Mouse (Mus musculus): Measurements from ENCODE around the gene Sec11a.

The Sec11a gene

DNA sequence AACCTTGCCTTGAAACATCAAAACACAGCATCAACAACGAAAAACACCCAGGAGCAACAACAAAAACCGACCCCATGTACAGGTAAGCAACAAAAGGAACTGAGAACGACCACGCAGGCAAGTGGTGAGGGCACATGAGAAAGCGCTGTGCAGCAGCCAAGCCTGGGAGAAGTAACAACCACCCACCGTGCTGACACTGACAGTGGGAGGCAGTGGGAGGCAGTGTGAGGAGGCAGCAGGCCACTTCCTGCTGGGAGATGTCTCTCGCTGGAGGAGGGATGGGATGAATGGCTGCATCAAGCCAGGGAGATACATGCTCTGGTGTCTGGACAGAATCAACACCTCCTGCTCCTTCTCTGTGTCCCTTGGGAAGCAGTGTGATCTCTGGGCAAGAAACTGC is 50.4 kb downstream of the Sec11a start:
- no peak for DNase-seq (ENCODE audit: low spot score in 2 of 2)

DNA sequence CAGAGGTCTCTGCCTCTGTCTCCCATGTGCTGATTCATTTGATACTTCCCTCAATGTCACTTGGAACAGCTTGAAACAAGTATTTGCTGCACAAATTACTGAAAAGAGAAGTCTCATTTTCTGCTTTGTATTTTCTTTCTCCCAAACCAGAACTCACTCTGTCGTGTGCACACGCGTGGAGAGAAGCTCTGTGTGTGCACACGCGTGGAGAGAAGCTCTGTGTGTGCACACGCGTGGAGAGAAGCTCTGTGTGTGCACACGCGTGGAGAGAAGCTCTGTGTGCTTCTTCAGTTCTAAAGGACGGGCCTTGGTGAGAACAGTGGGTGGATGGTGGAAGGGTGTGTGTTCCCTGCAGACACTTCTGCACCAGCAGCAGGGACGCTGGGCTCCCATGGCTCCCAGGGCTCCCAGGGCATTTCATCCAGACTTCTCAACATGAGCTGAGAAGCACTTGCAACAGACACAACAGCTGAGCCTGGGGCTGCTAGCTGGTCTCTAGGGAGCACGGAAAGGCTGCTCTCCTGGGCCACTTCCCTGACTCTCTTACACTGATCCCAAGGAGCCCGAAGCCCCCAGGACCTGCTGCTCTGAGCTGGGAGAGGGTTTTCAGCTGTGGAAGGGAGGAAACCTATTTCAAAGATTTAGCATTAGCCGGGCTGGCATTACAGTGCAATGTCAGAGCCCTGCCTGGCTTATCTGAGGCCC is 52.6 kb downstream of the Sec11a start:
- DNase-seq (ENCODE audit: low spot score in 2 of 2): no peak

DNA sequence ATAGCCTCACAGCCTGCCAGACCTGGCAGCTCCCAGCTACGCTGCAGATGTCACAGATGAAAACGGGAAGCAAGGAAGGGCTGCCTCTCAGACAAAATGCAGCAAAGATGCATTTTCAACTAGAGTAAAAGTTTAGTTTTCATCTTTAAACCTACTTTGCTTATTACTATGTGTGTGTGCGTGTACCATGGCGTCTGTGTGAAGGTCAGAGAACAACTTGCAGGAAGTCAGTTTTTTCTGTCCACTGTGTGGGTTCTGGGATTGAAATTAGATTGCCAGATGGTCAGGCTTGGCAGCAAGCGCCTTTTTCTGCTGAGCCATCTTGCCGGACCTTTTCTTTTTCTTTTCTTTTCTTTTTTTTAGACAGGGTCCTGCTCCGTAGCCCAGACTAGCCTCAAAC is 53.4 kb downstream of the Sec11a start:
- DNase-seq (ENCODE audit: low spot score in 2 of 2): no peak

DNA sequence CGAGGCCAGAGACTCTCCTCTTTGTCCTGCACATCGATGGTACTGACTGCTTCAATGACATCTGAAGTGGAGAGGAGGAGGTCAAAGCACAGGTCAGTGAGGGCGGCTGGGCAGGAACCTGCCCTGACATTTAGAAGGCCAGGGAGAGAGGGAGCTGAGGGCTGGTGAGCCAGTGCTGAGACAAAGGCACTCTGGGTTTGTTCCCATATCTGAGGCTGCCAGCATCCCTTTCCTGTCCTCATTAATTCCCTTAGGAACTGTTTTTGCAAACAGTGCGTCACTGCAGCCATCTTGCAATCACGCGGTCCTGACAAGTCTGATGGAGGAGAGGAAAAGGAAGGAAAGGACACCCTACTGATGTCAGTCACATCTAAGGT is 53.8 kb downstream of the Sec11a start:
- no peak for DNase-seq (ENCODE audit: low spot score in 2 of 2)

DNA sequence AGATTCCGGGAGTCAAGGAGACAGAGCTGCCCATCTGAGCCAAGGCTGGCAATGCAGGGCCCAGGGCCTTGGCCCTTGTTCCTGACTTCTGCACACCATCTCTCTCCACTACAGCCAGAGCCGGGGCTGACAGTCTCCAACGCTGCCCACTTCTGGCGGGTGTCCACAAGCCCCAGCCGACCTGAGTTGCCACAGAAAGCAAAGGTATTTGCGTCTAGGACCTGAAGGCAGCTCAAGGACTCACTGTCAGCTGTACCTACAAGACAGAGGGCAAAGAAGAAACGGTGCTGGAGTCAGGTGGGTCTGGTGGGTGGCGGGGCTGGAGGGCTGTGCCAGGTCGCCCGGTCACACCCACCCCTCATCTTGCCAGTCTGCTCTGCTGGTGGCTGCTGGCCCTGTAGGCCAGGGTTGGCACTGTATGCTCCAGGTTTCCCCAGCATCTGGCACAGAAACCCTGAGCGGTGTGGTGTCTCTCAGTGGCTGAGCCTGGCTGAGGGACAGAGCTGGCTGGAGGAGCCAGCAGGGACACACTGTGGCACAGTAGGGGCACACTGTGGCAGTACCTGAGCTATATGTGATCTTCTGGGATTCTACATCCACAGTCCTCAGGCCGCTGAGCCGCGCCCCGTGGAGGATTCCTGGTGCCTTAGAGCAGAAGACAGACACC is 54.4 kb downstream of the Sec11a start:
- DNase-seq (ENCODE audit: low spot score in 2 of 2): no peak

DNA sequence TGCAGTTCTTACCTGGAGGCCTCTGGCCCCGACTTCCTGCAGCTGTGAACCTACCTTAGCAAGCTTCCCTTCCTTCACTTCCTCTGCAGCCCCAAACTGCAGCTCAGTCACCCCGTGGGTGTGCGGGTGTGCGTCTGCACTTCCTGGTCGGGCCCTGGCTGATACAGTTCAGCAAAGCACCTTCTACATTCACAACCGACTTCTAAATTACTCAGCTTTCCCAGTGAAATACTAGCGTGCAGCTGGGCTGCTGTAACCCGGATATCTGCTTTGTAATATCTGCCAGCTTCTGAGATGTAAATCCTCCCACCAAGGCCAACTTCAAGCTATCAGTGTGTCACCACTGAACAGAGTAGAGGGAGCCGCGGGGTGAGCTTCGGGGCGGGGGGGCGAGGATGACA is 57.7 kb downstream of the Sec11a start:
- peak; percentile 37 to 50 for DNase-seq (ENCODE audit: low spot score in 2 of 2)

DNA sequence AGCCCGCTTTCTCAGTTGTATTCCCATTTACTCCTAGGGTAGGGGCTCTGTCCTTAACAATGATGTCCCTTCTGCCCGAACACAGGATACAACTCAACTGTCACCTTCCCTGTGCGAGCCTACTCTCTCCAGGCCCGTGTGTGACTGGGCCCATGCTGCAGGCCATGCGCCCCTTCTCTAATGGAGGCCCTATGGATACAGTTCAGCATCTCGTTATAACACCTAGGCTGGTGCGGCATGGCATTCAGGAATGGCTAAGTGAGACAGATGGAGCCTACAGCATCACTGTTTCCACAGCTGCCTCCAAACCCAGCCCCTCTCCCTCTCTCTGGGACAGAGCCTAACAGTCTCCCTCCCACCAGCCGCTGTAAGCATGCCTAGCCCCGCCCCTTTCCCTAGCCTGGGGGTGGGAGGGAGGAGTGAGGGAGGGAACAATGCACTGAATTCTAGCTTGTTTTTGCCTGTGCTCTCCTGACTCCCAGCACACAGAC is 58.5 kb downstream of the Sec11a start:
- DNase-seq (ENCODE audit: low spot score in 2 of 2): no peak

DNA sequence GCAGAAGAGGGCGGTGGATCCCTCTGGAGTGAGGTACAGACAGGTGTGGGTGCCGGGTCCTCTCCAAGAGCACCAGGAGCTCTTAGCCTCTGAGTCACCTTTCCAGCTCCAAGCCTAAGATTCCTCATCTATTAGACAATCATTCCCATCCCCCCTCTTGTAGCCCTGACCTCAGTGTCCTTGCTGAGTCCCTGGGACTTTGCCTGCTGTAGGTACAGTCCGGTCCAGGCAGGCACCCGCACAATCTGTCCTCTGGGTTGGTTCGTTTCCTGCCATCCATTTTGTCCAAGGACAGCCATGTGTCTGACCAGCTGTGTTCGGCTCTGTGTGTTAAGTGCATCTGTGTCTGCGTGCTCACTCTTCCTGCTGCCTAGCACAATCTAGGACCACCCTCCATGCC is 59.0 kb downstream of the Sec11a start:
- DNase-seq (ENCODE audit: low spot score in 2 of 2): no peak

DNA sequence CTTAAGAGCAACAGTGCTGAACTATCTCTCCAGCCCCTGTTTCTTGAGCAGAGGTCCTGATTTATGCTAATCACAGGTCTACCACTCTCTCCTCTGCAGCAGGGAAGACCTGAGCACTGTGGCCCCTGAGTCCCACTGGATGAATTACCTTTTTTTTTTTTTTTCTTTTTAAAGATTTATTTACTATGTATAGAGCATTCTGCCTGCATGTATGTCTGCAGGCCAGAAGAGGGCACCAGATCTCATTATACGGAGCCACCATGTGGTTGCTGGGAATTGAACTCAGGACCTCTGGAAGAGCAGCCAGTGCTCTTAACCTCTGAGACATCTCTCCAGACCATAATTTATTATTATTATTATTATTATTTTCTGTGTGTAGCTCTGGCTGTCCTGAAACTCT is 61.9 kb downstream of the Sec11a start:
- no peak for DNase-seq (ENCODE audit: low spot score in 2 of 2)

DNA sequence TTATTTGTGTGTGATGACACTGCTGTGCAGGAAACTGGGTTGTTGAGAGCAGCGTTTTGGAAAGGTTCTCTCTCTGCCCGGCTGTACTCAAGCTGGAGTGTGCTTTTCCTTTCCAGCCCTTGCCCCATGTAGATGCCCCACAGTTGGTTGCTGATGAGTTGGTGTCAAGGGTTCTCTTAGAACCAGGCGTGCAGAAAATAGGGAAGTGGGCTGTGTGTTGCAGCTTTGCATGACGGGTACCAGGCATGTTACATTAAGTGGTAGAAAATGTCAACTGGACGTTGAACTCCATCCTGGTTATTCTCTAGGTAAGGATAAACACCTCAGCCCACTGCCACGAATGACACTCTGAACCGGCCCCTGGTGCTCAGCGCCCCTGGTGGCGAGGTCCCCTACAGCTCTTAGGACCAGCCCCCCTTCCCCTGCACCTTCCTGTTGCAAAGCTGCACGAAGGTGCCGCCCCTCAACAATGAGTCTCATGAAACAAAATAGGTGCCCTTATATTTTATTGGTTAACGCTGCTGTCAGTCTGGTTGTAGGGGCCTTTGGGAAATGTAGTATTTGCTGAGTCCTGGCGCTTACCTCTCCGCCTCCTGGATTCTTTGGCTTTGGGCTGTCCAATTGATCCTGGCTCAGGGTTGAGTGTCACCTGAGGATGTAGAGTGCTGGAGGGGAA is 64.6 kb downstream of the Sec11a start:
- peak; percentile 29 to 49 for DNase-seq (ENCODE audit: low spot score in 2 of 2)

DNA sequence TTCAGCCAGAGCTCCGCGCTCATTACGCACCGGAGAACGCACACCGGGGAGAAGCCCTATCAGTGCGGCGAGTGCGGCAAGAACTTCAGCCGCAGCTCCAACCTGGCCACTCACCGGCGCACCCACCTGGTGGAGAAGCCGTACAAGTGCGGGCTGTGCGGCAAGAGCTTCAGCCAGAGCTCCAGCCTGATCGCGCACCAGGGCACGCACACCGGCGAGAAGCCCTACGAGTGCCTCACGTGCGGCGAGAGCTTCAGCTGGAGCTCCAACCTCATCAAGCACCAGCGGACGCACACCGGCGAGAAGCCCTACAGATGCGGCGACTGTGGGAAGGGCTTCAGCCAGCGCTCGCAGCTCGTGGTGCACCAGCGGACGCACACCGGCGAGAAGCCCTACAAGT is 71.9 kb downstream of the Sec11a start:
- no peak for DNase-seq (ENCODE audit: low spot score in 2 of 2)

DNA sequence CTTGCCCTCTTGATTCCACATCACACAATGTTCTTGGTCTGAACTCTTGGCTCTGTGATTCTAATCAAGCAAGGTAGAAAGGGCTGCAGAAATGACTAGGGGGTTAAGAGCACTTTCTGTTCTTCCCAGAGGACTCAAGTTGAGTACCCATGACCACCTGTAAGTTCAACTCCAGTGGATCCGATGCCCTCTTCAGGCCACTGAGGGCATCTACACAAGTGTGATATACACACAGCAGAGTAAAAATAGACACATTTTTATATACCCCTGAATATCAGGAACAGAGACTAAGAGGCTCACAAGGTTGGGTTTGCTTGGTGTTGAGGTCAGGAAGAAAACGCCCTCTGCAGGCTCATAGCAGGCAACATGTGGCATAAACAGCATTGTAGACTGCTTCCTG is 73.9 kb downstream of the Sec11a start:
- no peak for DNase-seq (ENCODE audit: low spot score in 2 of 2)

DNA sequence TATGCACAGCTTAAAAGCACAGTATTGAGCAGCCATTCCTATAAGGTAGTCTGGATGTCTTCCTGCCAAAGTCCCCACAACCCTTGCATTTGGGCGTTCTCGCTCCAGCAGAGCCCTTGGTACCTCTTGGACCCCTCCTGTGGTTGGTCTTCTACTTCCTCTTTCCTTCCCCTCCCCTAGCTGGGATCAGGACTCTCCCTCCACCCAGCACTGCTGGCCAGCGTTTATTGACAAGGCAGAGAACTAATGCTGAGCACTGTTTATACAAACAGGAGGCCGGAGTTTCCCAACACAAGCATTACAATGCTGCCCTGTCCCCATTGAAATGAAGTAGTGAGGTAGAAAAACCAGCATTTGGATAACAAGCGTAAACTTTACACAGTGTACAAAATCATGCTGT is 74.5 kb downstream of the Sec11a start:
- no peak for DNase-seq (ENCODE audit: low spot score in 2 of 2)

DNA sequence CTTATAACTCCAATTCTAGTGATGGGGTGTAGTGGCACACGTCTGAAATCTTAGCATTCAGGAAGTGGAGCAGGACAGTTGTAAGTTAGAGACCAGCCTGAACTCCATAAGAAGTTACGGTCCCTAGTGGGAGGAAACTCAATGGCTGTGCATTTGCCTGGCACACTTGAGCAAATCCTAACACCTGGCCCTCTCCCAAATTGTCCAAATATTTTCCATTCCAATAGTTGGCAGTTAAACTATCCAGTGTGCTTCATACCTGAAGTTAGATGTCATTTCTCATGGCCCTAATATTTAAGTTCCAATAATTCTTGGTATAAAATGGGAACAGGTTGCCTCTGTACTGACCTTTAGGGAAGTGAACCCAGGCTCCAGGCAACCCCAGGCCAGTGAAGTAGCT is 78.9 kb downstream of the Sec11a start:
- DNase-seq (ENCODE audit: low spot score in 2 of 2): no peak

DNA sequence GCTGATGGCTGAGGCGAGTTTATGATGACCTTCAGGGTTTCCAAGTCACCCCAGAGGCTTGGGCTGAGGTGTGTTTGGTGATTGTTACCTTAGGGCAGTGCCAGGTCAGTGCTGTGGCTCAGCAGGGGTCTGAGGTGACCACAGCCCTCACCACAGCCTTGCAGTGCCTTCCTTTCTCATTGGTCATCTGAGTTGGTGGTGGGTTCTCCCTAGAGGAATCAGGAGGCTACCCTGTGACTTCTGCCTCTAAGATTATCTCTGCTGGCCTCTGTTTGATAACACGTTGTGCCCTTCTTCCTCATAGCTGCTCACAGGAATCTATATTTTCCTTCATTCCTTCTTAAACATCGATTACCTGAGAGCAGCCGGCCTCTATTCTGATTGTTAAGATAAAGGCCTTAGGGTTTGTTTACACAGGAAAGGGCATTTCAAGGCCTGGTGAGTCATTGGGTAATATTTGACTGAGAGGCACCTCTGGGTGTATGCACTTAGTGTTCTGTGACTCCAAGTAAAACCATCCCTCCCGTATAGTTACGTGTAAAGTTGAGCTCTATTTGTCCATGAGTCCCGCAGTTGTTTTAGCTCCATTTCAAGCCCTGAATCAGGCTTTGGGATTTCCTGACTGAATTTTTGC is 80.9 kb downstream of the Sec11a start:
- no peak for DNase-seq (ENCODE audit: low spot score in 2 of 2)

DNA sequence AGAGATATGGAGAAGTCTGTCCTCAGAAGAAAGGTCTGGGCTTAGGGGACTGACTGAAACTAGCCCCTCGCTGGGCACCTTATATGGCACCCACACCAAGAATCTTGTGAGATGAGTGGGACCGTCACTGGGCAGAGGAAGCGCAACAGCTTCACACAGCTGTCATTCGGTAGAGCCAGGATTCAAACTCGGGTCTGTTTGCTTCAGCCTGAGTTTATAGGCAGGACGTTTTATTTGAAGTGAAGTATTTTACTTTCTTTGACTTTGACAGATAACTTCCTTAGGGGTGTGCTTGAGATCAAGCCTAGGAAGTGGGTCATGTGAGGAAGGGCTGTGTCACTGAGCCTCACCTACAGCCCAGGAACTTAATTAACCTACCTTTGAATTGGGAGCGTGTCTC is 82.1 kb downstream of the Sec11a start:
- no peak for DNase-seq (ENCODE audit: low spot score in 2 of 2)

DNA sequence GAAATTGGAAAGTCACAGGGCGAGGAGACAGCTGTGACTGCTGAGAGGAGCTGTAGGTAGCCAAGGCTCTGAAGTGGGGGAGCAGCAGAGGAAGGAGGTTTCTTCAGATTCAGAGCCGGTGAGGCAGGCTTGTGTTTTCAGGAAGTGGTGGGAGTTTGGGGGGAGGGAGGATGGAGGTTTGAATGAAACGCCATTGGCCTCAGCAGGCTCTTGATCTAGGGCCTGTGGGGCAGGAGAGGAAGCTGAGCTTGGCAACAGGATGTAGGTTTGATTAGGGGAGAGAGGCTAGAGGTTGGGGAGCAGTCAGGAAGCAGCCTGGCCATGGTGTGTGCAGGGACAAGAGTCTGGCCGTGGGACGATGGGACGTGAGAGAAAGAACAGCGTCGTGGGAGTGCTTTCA is 82.7 kb downstream of the Sec11a start:
- no peak for DNase-seq (ENCODE audit: low spot score in 2 of 2)

DNA sequence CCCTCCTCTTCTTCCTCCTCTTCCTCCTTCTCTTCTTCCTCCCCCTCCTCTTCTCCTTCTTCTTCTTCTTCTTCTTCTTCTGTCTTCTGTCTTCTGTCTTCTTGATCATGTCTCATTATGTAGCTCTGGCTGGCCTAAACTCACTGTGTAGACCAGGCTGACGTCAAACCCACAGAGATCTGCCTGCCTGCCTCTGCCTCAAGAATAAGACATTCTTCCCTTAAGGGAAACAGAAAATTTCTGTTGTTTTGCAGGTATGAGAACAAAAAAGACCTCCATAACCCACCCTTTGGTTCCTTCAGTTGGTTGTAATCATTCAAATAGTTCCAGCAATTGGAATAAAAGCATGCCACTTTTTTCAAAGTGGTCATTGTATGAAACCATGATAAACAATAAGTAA is 83.4 kb downstream of the Sec11a start:
- no peak for DNase-seq (ENCODE audit: low spot score in 2 of 2)

DNA sequence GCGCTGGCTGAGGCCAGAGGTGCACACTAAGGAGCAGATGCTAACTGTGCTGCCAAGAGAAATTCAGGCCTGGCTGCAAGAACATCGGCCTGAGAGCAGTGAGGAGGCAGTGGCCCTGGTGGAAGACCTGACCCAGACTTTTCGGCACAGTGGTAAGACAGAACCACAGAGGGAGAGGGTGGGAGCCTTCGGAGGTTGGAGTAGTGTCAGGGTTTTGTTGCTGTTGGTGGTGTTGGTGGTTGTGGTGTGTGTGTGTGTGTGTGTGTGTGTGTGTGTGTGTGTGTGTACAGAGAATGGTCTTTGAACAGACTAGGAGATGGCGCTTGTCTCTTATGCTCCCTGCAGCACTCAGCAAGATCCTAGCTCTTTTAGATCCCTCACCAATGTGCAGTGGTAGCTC is 84.1 kb downstream of the Sec11a start:
- no peak for DNase-seq (ENCODE audit: low spot score in 2 of 2)

DNA sequence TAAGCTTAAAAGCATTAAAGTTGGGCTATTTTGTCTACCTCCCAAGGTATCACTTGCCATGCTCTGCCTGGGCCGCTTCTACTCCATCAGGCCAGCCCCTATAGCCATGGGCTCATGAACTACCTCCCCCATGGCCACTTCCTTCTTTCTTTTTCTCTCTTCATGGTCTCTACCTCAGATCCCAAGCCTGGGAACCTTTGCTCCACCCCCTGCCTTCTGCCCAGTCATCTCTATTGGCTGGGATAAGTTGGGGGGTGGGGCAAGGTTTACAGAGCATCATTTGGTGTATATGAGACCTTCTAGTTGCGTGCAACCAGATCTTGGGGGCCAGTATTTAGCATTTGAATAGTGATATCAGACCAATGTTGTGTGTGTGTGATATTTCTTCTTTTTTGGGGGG is 85.1 kb downstream of the Sec11a start:
- no peak for DNase-seq (ENCODE audit: low spot score in 2 of 2)

DNA sequence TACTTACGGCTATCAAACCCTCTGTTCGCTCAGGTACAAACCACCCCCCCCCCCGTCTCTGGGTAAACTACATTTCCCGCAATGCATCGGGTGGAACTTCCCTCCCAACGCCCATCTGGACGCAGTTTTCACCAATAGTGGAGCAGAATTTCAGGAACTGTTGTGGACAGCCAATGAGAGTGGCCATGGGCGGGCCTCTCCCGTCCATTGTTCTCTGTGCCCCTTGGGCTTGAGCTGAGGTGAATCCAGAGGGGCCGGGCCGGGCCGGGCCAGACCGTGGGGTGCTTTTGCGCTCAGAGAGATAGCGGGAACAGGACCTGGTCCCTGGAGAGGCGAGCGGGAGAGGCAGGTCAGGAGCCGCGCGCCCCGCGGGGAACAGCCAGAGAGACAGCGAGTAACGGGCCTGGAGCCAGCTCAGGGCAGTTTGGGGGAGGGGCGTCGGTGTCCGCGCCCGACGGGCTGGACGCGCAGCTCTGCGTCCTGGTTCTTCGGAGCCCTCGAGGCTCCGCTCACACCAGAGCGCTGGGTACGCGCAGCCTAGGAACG is 86.8 kb downstream of the Sec11a start, which contains the start of gene Zscan2:
Gene Zscan2, plus strand, starts transcription at position 192 of the 546 bp plus-strand sequence.
- peak; percentile 52 to 66 for DNase-seq (ENCODE audit: low spot score in 2 of 2)

DNA sequence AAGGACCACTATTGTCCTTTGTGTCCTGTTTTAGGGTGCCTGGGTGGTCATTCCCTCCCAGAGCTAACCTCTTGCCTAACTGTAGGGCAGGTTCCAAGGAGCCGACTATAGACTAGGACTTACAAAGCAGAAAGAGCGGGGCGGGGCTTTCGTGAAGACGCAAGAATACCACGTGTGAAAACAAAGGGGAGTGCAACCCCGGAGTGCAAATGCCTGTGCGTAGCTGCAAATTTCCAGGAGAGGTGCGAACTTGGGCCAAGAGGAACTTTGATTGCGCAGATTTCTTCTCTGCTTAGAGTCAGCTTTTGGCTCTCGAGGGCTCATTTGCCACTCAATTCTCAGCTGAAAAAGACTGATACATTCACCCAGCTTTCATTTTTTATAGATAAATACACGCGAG is 87.4 kb downstream of the Sec11a start:
- DNase-seq (ENCODE audit: low spot score in 2 of 2): peak in 1 of 2 experiments; percentile 23

Data from spleen, postnatal 14 days (tissue).